Mouse (Mus musculus) C2C12 (cell line): ENCODE measurements at regions not wholly inside any gene's neighbourhood (a gene's known extent, or its start where the extent isn't known, plus 50 kb on each side); places are given as distances from the start of the nearest gene placed in this dataset.

ENCODE experiments used
- CEBPB ChIP-seq: IDR thresholded peaks from one replicate; pipeline ENCODE4 v1.6.1; 2011; ENCODE audit warnings: low read depth, mild to moderate bottlenecking, control low read depth, moderate library complexity
- CTCF ChIP-seq: IDR thresholded peaks from one replicate; pipeline ENCODE4 v1.5.1; 2011; ENCODE audit not compliant: control insufficient read depth, insufficient read depth, insufficient read length
- FOSL1 ChIP-seq: IDR thresholded peaks from one replicate; pipeline ENCODE4 v1.8.0; 2011; ENCODE audit warnings: mild to moderate bottlenecking, low read length; ENCODE audit not compliant: poor library complexity, insufficient read depth, severe bottlenecking
- MAX ChIP-seq: IDR thresholded peaks from one replicate; pipeline ENCODE4 v1.6.1; 2011; ENCODE audit warnings: mild to moderate bottlenecking, control low read depth
- MYOD1 ChIP-seq: IDR thresholded peaks from one replicate; pipeline ENCODE4 v1.6.1; 2011; ENCODE audit warnings: low read depth; ENCODE audit not compliant: control insufficient read depth, insufficient read length
- MYOG ChIP-seq: IDR thresholded peaks from one replicate; pipeline ENCODE4 v1.6.1; 2011; ENCODE audit not compliant: control insufficient read depth, insufficient read length; ENCODE audit errors: extremely low read depth
- USF1 ChIP-seq: IDR thresholded peaks from one replicate; pipeline ENCODE4 v1.6.1; 2011; ENCODE audit warnings: low read depth, mild to moderate bottlenecking, control low read depth, moderate library complexity

- TF ChIP-seq MYOD1 (no peak), CTCF (no peak), FOSL1 (no peak), MAX (no peak), CEBPB (no peak), USF1 (no peak), MYOG (no peak)
Observed at GRCm38 (mm10) chr11:17359698-17360254, 102.4 kb downstream of the C1d start.
